Mouse (Mus musculus): ENCODE results near the gene Trio. TPM values are rescaled to one million over a fixed set of nuclear protein-coding genes. Genes with fewer than 3 reads are reported as not detected.

Gene Trio
- polyA plus RNA-seq, 1 experiment from 2014 or later, result 25.5 TPM

GRCm38 (mm10) chr15:27898795-27899406, 126.7 kb downstream of the Trio start:
- Histone ChIP-seq H3K27me3 (ENCODE audit: insufficient read depth, poor library complexity, severe bottlenecking) (no peaks in the 10 kb centered on the region), H3K4me3 (no peak overlapping the region), H3K9me3 (no peaks in the 10 kb centered on the region), H3K27ac (no peak overlapping the region), H3K4me1 (replicated peaks) (peaks cover 8% of the 10 kb centered on the region), H3K36me3 (peaks cover 80% of the 10 kb centered on the region)
- no peak for DNase-seq (ENCODE audit: low spot score)
- 85% methylated on average over 6 of the region's 6 CpGs for WGBS

GRCm38 (mm10) chr15:27894112-27894511, 131.5 kb downstream of the Trio start:
- Histone ChIP-seq H3K9me3 (no peaks in the 10 kb centered on the region), H3K36me3 (peaks cover 90% of the 10 kb centered on the region), H3K27me3 (ENCODE audit: insufficient read depth, poor library complexity, severe bottlenecking) (no peaks in the 10 kb centered on the region), H3K4me3 (no peak overlapping the region), H3K4me1 (replicated peaks) (no peaks in the 10 kb centered on the region), H3K27ac (no peak overlapping the region)
- 85% methylated on average over 12 of the region's 12 CpGs for WGBS
- no peak for DNase-seq (ENCODE audit: low spot score)

GRCm38 (mm10) chr15:27892029-27892428, 133.6 kb downstream of the Trio start:
- Histone ChIP-seq H3K36me3 (peaks cover 91% of the 10 kb centered on the region), H3K27me3 (ENCODE audit: insufficient read depth, poor library complexity, severe bottlenecking) (no peaks in the 10 kb centered on the region)

GRCm38 (mm10) chr15:27890666-27891065, 135.0 kb downstream of the Trio start:
- 95% methylated on average over 5 of the region's 5 CpGs for WGBS
- H3K9me3 ChIP-seq, result no peaks in the 10 kb centered on the region
- H3K4me3 ChIP-seq, result no peak overlapping the region
- peaks cover 91% of the 10 kb centered on the region for H3K36me3 ChIP-seq
- H3K4me1 ChIP-seq (replicated peaks), result no peaks in the 10 kb centered on the region
- no peak for DNase-seq (ENCODE audit: low spot score)
- no peaks in the 10 kb centered on the region for H3K27me3 ChIP-seq (ENCODE audit: insufficient read depth, poor library complexity, severe bottlenecking)
- no peak overlapping the region for H3K27ac ChIP-seq

More at GRCm38 (mm10) chr15:27892029-27892428, 133.6 kb downstream of the Trio start:
- H3K4me1 ChIP-seq (replicated peaks), result no peaks in the 10 kb centered on the region
- no peaks in the 10 kb centered on the region for H3K9me3 ChIP-seq
- DNase-seq (ENCODE audit: low spot score), result no peak
- WGBS, result 83% methylated on average over 5 of the region's 5 CpGs
- H3K4me3 ChIP-seq, result no peak overlapping the region
- no peak overlapping the region for H3K27ac ChIP-seq

GRCm38 (mm10) chr15:27888153-27888552, 137.5 kb downstream of the Trio start:
- Histone ChIP-seq H3K27me3 (ENCODE audit: insufficient read depth, poor library complexity, severe bottlenecking) (no peaks in the 10 kb centered on the region), H3K4me1 (replicated peaks) (no peaks in the 10 kb centered on the region), H3K36me3 (peaks cover 84% of the 10 kb centered on the region), H3K9me3 (no peaks in the 10 kb centered on the region), H3K4me3 (no peak overlapping the region), H3K27ac (no peak overlapping the region)
- no peak for DNase-seq (ENCODE audit: low spot score)
- WGBS, result 74% methylated on average over 13 of the region's 13 CpGs

- Histone ChIP-seq H3K36me3 (peaks cover 87% of the 10 kb centered on the region), H3K4me3 (no peak overlapping the region), H3K4me1 (replicated peaks) (no peaks in the 10 kb centered on the region), H3K27ac (no peak overlapping the region), H3K27me3 (ENCODE audit: insufficient read depth, poor library complexity, severe bottlenecking) (no peaks in the 10 kb centered on the region), H3K9me3 (no peaks in the 10 kb centered on the region)
- 90% methylated on average over 6 of the region's 6 CpGs for WGBS
- DNase-seq (ENCODE audit: low spot score), result no peak
These were observed 138.7 kb downstream of the Trio start for GRCm38 (mm10) chr15:27886992-27887391.

- Histone ChIP-seq H3K9me3 (no peaks in the 10 kb centered on the region), H3K4me3 (no peak overlapping the region), H3K27me3 (ENCODE audit: insufficient read depth, poor library complexity, severe bottlenecking) (no peaks in the 10 kb centered on the region), H3K4me1 (replicated peaks) (no peaks in the 10 kb centered on the region), H3K36me3 (peaks cover 83% of the 10 kb centered on the region), H3K27ac (no peak overlapping the region)
- WGBS, result 78% methylated on average over 17 of the region's 17 CpGs
- peak; percentile 75 for DNase-seq (ENCODE audit: low spot score)
These were observed 141.0 kb downstream of the Trio start for GRCm38 (mm10) chr15:27884347-27885250.

- no peak overlapping the region for H3K4me3 ChIP-seq
- no peaks in the 10 kb centered on the region for H3K27me3 ChIP-seq (ENCODE audit: insufficient read depth, poor library complexity, severe bottlenecking)
- no peaks in the 10 kb centered on the region for H3K4me1 ChIP-seq (replicated peaks)
- no peak for DNase-seq (ENCODE audit: low spot score)
- no peak overlapping the region for H3K27ac ChIP-seq
- H3K36me3 ChIP-seq, result peaks cover 81% of the 10 kb centered on the region
- no peaks in the 10 kb centered on the region for H3K9me3 ChIP-seq
- WGBS, result 87% methylated on average over 3 of the region's 3 CpGs
These were observed 141.8 kb downstream of the Trio start for GRCm38 (mm10) chr15:27883881-27884280.

GRCm38 (mm10) chr15:27882898-27883297, 142.8 kb downstream of the Trio start:
- H3K9me3 ChIP-seq, result no peaks in the 10 kb centered on the region
- DNase-seq (ENCODE audit: low spot score), result no peak
- no peak overlapping the region for H3K27ac ChIP-seq
- H3K27me3 ChIP-seq (ENCODE audit: insufficient read depth, poor library complexity, severe bottlenecking), result no peaks in the 10 kb centered on the region
- peaks cover 81% of the 10 kb centered on the region for H3K36me3 ChIP-seq
- H3K4me3 ChIP-seq, result no peak overlapping the region
- H3K4me1 ChIP-seq (replicated peaks), result peaks cover 5% of the 10 kb centered on the region; the same call in 1 of the 2 replicates
- WGBS, result 95% methylated on average over 14 of the region's 14 CpGs

- H3K36me3 ChIP-seq, result peaks cover 83% of the 10 kb centered on the region
- 45% methylated on average over 7 of the region's 7 CpGs for WGBS
- no peaks in the 10 kb centered on the region for H3K9me3 ChIP-seq
These were observed 147.8 kb downstream of the Trio start for GRCm38 (mm10) chr15:27877831-27878230.

GRCm38 (mm10) chr15:27876327-27876726, 149.3 kb downstream of the Trio start:
- no peak for DNase-seq (ENCODE audit: low spot score)
- 82% methylated on average over 10 of the region's 10 CpGs for WGBS
- peaks cover 86% of the 10 kb centered on the region for H3K36me3 ChIP-seq
- H3K4me3 ChIP-seq, result no peak overlapping the region
- peaks cover 7% of the 10 kb centered on the region; the same call in 1 of the 2 replicates for H3K4me1 ChIP-seq (replicated peaks)
- no peaks in the 10 kb centered on the region for H3K9me3 ChIP-seq
- H3K27ac ChIP-seq, result no peak overlapping the region
- no peaks in the 10 kb centered on the region for H3K27me3 ChIP-seq (ENCODE audit: insufficient read depth, poor library complexity, severe bottlenecking)

More at GRCm38 (mm10) chr15:27877831-27878230, 147.8 kb downstream of the Trio start:
- no peak overlapping the region for H3K27ac ChIP-seq
- DNase-seq (ENCODE audit: low spot score), result no peak
- H3K4me3 ChIP-seq, result no peak overlapping the region
- peaks cover 7% of the 10 kb centered on the region; the same call in 1 of the 2 replicates for H3K4me1 ChIP-seq (replicated peaks)
- no peaks in the 10 kb centered on the region for H3K27me3 ChIP-seq (ENCODE audit: insufficient read depth, poor library complexity, severe bottlenecking)

- 90% methylated on average over 9 of the region's 9 CpGs for WGBS
- H3K27ac ChIP-seq, result no peak overlapping the region
These were observed 149.9 kb downstream of the Trio start for GRCm38 (mm10) chr15:27875753-27876152.

More at GRCm38 (mm10) chr15:27875753-27876152, 149.9 kb downstream of the Trio start:
- Histone ChIP-seq H3K36me3 (peaks cover 86% of the 10 kb centered on the region), H3K27me3 (ENCODE audit: insufficient read depth, poor library complexity, severe bottlenecking) (no peaks in the 10 kb centered on the region), H3K4me3 (no peak overlapping the region), H3K9me3 (no peaks in the 10 kb centered on the region), H3K4me1 (replicated peaks) (peaks cover 7% of the 10 kb centered on the region; the same call in 1 of the 2 replicates)
- no peak for DNase-seq (ENCODE audit: low spot score)

Data from hindbrain, embryonic 10.5 days (tissue).